Mouse (Mus musculus): Measurements from ENCODE around the gene Tead4. TPM values are rescaled to one million over a fixed set of nuclear protein-coding genes. Genes with fewer than 3 reads are reported as not detected.
"Not testable (repeated sequence)": the region's sequence is repeated elsewhere in the genome, so short reads cannot be mapped to it uniquely, and the experiment has no call there.

The Tead4 gene
- total RNA-seq (2021), result 1 to 10 TPM; 5.7 to 6.1 TPM

DNA sequence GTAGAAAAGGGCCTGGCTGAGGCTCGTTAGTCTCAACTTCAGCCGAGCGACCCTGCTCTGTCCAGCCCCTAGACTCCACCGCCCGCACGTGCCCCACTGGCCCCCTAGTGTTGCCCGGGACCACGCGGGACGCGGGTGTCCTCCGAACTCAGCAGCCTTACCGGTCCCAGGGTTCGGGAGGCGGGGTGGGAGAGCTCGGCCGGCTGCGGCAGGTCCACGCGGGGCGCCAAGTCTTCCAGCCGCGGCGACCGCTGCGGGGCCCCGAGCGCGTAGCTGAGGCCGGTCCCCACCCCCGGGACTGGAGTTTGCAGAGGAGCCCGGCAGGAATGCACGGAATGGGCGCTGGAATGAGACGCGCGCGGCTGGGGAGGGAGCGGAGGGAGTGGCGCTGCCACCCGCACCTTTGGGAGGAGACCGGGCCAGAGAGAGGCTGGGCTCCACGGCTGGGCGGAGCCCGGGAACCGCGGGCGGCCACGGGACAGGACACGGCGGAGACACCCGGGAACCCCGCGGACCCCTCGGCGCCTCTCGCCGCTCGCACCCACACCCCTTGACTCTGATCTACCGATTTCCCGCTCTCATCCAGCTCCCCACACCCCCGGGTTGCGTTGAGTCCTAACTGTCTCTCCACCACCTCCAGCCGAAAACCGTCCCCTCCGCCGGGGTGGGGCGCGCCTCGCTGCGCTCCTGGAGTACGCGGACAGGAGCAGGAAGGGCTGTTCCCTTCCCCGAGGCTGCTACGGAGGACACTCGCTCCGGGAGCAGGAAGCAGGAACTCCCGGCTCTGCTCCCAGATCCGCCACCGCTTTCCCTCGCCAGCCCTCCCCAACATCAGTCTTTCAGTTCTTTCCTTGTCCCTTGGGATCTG is at the start of gene Tead4:
Gene Tead4, minus strand, starts transcription at position 690 of the 868 bp plus-strand sequence.
- intact Hi-C loops (cut with DNase I), result loop anchor here (10.0 kb wide), 1 partner anchor 336 kb away; no protein-coding TSS in a partner anchor
- DNase-seq, result peak; percentile 80 to 83

DNA sequence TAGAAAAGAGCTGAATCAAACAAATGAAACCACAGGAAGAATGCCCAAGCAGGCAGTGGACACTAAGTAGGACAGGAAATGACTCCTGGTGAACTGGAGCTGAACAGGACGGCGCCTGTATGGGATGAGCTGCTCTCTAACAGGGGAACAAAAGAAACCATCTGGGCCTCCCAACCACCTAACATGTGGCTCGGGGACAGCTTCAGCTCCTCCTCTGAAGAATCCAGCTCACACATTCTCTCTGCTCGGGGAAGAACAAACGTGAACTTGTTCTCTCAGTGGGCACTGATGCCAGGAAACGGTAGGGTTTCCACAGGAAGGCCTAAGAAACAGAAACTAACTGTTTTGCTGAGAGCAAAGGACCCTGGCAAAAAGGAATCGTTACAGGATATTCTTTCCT is 49.1 kb upstream of the Tead4 start:
- DNase-seq, result peak in 1 of 2 experiments; percentile 16
- intact Hi-C loops (cut with DNase I), result no loop called here

DNA sequence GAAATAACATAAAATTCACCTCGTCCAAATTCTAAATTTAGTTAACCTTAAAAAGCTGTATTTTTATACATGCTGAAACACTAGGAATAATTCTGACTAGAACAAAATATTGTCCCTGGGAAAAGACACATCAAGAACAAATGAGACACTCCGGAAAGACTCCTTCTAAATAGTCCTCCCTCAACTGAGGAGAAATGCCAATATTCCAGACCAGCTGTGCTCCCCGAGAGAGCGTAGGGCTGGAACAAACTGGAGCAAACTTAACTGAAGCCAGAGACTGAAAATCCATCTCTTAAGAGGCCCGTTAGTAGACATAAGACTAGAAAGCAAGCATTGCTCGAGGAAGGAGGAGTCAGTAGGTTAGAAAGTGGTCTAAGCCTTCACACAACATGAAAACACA is 46.2 kb upstream of the Tead4 start:
- DNase-seq, result peak; percentile 45 to 47
- intact Hi-C loops (cut with DNase I), result no loop called here

DNA sequence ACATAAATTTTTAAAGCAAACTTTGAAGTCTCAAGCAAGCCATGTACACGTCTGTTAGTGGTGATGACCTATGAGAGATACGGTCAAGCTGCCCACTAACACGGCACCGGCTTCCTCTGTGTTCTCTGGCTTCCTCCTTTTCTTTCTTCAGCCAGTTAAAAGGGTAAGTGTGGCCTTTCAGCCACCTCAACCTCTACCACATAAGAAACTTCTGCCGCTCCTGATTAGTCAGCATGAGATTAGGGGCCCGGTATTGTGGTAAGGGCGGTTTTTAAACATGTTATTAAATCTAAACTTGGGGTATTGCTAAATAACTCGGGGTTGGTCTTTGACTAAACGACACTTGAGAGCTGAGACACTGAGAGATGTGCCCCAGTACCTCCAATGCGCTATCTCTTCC is 45.0 kb upstream of the Tead4 start:
- no peak for DNase-seq
- intact Hi-C loops (cut with DNase I), result no loop called here

DNA sequence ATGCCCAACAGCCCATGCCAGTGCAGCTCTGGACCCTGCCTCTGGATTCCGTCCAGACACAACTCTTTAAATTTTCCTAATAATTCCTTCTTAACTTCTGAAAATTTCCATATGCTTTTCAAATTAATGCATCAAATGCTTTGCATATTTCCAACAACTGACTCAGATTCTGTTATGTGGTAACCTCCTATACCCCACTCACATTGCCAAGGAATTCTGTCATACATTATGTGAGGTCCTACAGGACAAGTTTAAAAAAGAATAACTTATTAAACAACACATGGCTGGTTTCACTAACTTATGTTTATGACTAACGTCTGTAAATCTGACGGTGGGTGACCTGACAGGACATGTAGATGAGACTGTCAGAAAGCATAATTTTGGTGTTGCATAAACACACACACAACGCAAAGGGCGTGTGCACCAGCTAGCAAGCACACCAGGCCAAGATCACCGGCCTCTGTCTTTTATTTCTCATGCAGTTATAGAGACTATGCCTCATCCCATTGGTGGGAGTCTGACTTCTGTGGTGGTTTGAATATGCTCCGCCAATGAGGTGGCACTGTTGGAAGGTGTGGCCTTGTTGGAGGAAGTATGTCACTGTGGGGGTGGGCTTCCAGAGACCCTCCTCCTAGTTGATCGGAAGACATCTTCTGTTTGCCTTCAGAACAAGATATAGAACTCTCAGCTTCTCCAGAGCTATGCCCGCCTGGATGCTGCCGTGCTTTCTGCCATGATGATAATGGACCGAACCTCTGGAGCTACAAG is 41.5 kb upstream of the Tead4 start:
- intact Hi-C loops (cut with DNase I), result no loop called here
- DNase-seq, result no peak

DNA sequence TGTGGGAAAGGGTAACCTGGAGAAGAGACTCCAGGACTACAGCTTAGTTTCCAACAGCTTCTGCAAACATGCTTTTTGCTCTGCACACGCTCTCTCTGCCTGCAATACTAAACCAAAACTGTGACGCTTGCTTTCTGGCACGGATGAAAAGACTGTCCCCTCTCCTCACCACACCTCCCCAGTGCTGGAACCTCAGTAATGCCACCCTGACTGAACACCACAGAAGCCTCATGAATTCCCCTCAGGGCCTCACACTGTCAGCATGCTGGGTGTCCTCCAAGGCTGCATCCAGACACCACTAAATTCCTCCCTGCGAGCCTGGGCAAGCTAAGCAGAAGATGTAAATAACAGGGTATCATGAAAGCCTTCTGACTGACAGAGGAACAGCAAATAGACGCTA is 38.3 kb upstream of the Tead4 start:
- intact Hi-C loops (cut with DNase I), result no loop called here

DNA sequence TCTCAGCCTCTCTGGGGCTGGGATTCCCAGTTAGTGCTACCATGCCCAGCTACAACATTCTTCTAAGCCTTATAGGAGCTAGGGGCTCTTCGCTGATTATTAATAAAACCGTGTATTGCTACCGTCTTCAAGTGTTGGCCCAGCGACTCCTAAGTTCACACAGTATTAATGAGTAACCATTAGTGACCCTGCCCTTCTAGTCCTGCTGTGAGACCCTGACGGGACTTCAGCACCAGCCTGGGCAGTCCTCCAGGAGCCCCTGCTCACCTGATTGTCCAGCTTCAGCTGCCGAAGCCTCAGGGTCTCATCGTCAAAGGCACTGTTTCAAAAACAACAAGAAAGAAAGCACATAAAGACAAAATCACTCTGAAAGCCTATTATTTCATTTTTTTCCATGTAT is 36.8 kb upstream of the Tead4 start:
- intact Hi-C loops (cut with DNase I), result no loop called here
- no peak for DNase-seq

More for the DNA sequence above, 38.3 kb upstream of the Tead4 start:
- DNase-seq, result no peak

DNA sequence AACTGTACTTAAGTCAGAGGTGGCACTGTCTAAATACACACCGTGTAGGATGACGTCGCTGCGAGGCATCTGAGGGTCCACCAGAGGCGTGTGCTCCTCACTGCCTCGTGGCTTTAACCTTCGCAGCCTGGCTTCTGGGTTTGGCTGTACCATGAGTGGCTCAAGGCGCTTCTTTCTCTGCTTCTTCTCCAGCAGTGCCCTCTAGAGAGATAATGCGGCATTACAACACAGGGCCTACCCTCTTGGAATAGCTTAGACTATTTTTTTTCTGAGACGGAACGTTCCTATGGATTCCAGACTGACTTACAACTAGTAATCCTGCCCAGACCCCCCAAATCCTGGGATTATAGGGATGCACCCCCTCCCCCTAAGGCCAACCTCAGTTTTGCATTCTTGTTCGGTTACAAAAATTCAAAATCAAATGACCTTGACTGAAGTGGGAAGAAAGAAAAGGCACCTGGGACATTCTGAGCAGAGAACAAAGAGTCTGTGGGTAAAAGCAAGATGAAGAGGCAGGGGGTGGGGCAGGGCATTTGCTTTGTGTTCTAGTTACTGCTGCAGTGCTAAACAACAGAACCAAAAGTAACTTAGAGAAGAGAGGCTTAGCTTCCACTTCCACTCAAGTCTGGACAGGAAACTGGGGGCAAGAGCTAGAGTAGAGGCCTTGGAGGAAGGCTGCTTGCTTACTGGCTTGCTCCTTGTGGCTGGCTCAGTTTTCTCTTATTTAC is 33.9 kb upstream of the Tead4 start:
- intact Hi-C loops (cut with DNase I), result no loop called here

DNA sequence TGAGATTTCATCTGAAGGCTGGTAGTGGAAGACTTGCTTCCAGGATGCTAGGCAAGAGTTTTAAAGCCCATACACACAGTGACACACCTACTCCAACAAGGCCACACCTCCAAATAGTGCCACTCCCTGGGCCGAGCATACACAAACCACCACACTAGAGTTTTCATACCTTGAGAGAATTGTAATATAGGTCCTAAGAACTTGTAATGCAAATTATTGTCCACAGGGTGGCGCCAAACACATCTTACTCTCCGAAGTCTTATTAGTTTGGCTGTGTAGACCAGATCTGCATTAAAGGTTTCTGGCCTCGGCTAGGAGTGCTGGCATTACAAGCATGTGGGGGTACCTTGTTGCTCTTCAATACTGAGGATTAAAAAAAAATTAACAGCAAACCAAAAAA is 17.7 kb upstream of the Tead4 start:
- intact Hi-C loops (cut with DNase I), result loop anchor here (1.0 to 5.0 kb wide), 3 partner anchors 41 to 164 kb away; no protein-coding TSS in a partner anchor
- peak; percentile 57 to 75 for DNase-seq

More for the DNA sequence above, 33.9 kb upstream of the Tead4 start:
- peak; percentile 78 to 87 for DNase-seq

DNA sequence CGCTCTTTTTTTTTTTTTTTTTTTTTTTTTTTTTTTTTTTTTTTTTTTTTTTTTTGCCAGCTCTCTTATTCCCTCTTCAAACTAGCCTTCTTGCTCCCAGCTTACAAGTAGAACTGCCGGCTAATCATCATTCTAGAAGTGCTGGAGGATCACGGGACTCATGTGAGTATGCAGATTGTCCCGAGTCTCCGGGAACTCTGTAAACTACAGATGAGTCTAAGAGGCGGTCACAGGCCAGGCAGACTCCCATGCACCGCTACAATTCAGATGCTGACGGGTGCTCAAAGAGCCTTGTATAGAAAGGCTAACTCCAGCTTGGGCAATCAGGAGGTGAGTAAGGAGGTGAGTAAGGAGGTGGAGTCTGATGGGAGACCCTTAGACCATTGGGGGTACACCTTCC is 15.0 kb upstream of the Tead4 start:
- intact Hi-C loops (cut with DNase I), result loop anchor here (5.0 kb wide), 1 partner anchor 167 kb away; no protein-coding TSS in a partner anchor

DNA sequence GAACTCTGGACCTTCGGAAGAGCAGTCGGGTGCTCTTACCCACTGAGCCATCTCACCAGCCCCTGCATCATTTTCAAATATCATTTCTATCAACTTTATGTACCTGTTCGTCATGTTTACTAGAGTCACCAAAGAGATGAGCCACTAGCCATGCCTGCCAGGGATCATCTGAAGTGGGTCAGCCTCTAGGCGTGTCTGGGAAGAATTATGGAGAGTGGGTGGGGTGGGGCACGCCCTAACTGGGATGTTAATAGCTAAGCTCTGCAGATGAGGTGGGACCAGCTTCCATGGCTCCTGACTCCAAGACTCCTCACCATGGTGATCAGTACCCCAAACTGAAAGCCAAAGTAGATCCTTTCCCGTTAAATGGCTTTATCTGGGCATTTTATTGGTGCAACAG is 14.2 kb upstream of the Tead4 start:
- intact Hi-C loops (cut with DNase I), result loop anchor here (5.0 kb wide), 1 partner anchor 168 kb away; no protein-coding TSS in a partner anchor
- DNase-seq, result no peak

More for the DNA sequence above, 15.0 kb upstream of the Tead4 start:
- no peak for DNase-seq

DNA sequence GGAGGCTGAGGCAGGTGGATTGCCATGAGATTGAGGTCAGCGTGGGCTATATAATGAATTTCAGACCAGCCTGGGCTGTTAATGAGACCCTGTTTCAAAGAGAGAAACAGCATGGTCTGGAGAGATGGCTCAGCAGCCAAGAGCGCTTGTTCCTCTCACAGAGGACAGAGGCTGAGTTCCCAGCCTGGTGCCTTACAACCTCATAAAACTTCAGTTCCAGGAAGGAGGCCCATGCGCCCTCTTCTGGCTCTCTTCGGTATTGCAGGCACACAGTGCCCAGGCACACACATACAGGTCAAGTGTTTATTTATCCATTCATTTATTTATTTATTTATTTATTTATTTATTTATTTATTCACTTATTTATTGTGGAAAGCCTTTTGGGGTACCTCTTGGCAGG is 7.7 kb upstream of the Tead4 start:
- DNase-seq, result peak; percentile 60 to 76
- intact Hi-C loops (cut with DNase I), result loop anchor here (1.0 to 10.0 kb wide), 2 partner anchors 74 to 344 kb away; no protein-coding TSS in a partner anchor

DNA sequence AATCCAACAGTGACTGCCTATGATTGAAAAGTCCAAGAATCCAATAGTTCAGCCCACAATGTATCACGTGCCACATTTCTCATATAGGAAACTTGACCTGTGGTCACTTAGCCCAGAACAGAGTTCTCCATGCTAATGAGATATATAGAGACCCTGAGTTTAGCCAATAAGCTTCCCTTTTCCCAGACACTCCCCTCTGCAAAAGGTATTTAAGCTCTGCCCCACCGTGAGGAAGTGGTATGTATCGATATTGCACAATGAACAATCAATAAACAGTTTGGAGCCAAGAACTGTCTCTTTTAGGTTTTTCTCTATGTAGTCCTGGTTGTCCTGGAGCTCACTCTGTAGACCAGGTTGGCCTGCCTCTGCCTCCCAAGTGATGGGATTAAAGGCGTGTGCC is 4.2 kb upstream of the Tead4 start:
- no peak for DNase-seq
- intact Hi-C loops (cut with DNase I), result loop anchor here (10.0 kb wide), 1 partner anchor 340 kb away; no protein-coding TSS in a partner anchor

DNA sequence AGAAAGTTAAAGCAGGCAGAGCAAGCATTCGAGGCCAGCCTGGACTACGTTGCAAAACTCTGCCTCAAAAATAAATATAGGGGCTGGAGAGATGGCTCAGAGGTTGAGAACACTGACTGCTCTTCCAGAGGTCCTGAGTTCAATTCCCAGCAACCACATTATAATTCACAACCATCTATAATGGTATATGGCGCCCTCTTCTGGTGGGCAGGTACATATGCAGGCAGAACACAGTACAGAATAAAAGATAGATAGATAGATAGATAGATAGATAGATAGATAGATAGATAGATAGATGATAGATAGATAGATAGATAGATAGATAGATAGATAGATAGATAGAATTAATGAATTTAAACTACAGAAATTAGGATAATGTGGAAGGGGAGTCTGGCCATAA is 2.0 kb upstream of the Tead4 start:
- DNase-seq, result not testable (repeated sequence)
- intact Hi-C loops (cut with DNase I), result loop anchor here (10.0 kb wide), 1 partner anchor 338 kb away; no protein-coding TSS in a partner anchor

DNA sequence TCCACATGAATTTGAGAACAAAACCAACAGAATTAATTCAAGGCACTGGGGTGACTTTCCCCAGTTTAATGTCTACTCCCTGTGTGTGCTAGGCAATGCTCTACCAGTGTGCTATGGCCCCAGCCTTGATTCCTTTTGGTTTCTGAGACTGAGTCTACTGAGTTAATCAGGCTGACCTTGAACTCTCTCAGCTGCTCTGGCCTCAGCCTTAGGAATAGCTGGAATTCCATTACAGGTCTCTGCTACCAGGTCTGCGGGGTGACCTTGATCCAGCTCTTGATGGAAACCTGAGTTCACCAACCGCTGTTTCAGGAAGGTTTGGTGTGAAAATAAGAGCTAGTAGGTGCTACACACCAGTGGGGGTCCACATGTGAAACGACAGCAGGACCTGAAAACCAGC is 1.3 kb upstream of the Tead4 start:
- DNase-seq, result no peak
- intact Hi-C loops (cut with DNase I), result loop anchor here (10.0 kb wide), 1 partner anchor 337 kb away; no protein-coding TSS in a partner anchor

DNA sequence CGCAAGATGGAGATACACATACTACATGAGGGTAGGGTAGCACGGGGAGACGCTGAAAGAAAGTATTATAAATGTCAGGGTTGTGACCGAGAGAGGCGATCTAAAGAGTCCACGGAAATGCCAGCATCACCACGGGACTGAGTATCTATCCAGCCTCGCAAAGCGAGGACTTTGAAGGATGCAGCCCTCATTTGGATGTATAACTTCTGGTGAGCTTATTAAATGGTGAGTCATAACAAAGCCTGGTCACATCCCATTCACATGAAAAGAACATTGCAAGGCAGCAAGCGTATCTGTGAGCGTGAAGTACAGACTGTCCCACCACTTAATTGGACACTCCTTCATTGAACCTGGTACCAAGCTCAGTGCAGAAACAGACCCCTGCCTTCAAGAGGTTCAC is 835 bp upstream of the Tead4 start:
- intact Hi-C loops (cut with DNase I), result loop anchor here (10.0 kb wide), 1 partner anchor 337 kb away; no protein-coding TSS in a partner anchor
- no peak for DNase-seq

DNA sequence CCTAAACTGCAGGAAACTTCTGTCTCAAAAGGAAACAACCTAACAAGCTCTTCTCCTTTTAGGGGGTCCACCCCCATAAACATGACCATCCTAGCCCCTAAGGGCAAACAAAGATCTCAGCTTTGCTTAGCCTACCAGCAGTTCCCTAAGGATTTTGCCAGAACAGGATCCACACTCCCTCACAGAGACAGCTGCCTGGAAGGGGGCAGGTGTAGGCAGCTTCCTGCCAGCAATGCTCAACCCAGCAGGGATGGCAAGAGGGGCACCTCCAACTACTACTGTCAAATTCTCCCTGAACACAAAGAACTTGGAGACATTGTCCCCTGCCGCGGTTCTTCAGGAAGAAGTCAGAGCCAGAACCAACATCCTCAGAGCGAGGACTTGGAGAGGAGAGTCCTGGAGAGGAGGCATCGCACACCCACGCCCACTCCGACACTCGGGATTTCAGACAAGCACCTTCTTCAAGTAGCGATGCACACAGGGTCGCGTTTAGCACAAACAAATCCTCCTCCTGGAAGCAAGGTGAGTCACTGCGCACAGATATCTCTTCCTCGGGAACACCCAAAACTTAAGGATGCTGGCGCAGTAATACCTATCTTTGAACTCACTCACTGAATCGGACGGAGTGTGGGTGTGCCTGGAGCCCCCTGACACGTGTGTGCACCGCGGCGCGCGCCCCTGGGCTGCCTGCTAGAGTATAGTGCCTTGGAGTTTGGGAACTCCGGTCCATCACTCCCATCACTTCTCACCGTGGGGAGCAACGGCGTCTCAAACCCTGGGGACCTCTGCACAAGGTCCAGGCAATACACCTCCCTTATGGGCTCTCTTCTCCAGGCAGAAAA is 1.1 kb downstream of the Tead4 start:
- DNase-seq, result peak in 1 of 2 experiments; percentile 32
- intact Hi-C loops (cut with DNase I), result loop anchor here (10.0 kb wide), 1 partner anchor 335 kb away; no protein-coding TSS in a partner anchor

DNA sequence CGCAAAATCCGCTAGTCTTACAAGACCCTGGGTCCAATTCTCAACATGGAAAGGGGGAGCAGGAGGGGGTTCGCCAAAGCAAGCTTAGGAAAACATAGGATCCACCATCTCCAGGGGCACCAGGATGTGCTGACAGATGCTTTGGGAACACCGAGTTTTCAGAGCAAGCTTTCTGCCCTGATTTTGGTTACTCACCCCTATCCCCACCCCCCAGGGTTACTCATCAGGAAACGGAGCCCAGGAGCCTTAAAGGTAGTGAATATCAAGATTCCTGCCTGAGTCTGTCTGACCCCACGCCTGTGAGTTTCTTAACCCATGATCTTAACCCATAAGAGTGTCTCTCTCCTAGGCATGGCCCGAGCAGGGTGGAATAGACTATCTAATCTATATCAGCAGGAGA is 2.4 kb downstream of the Tead4 start:
- intact Hi-C loops (cut with DNase I), result no loop called here
- DNase-seq, result no peak

DNA sequence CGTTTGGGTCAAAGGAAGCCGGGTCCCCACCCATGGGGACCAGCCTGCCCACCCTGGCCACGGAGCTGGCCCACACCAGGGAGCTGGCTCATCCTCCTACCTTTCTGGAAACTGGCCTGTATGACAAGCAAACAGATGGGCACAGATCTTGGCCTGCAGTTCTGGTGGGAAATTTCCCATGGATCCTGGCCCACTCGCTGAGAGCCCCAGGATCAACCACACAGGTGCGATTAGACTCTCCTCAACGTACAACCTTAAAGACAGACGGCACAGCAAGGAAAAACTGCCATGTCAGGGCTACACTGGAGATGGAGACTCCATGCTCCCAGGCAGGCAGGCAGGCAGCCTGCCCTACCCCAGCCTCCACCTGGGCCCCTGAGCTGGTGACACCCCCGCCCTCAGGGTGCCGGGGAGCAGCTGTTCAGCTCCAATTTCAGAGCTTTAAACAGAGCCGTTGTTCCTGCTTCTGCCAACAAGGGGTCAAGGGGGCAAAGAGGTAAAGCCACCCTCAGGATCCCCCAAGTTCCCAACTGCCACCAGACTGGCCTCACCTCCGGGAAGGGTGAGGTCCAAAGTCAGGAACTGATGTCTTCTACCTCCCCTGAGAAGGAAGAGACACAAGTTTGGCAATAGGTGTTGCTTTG is 3.8 kb downstream of the Tead4 start:
- DNase-seq, result no peak
- intact Hi-C loops (cut with DNase I), result no loop called here
